Mouse (Mus musculus) midbrain, postnatal 0 days (tissue): ENCODE measurements around the gene Atp6ap1l. TPM values are rescaled to one million over a fixed set of nuclear protein-coding genes. Genes with fewer than 3 reads are reported as not detected.
"Not testable (repeated sequence)": the region's sequence is repeated elsewhere in the genome, so short reads cannot be mapped to it uniquely, and the experiment has no call there.

Experiments used
- ATAC-seq: fragments of 200-750 bp; cut with Nextera tagmentation; 2 replicates; pipeline ENCODE4 v1.8.0; 2017; ENCODE audit warnings: moderate number of reproducible peaks, mild to moderate bottlenecking, moderate TSS enrichment, moderate library complexity; ENCODE audit not compliant: low FRiP score
- DNase-seq: peaks from one replicate; pipeline ENCODE4 v3.0.0-alpha.2; 2015; ENCODE audit warnings: low spot score
- H3K27ac ChIP-seq: fragments of 300-500 bp; sonication (generic); 2 replicates; pipeline ENCODE4 v1.5.1; 2014; ENCODE audit warnings: low read depth, mild to moderate bottlenecking, low read length, mixed read lengths
- H3K27me3 ChIP-seq: fragments of 300-500 bp; sonication (generic); 2 replicates; pipeline ENCODE4 v1.6.1; 2014; ENCODE audit warnings: low read length, control low read depth, mixed read lengths; ENCODE audit not compliant: insufficient read depth
- H3K36me3 ChIP-seq: fragments of 300-500 bp; sonication (generic); 2 replicates; pipeline ENCODE4 v1.6.1; 2014; ENCODE audit warnings: low read length, control low read depth, mixed read lengths; ENCODE audit not compliant: insufficient read depth
- H3K4me1 ChIP-seq: fragments of 300-500 bp; sonication (generic); 2 replicates; pipeline ENCODE4 v1.6.1; 2014; ENCODE audit warnings: mild to moderate bottlenecking, control low read depth, antibody characterized with exemption, low read length, mixed read lengths; ENCODE audit not compliant: insufficient read depth
- H3K4me2 ChIP-seq: fragments of 300-500 bp; sonication (generic); 2 replicates; pipeline ENCODE4 v1.6.1; 2014; ENCODE audit warnings: low read depth, mild to moderate bottlenecking, low read length, mixed read lengths; ENCODE audit not compliant: poor library complexity, severe bottlenecking
- H3K4me3 ChIP-seq: fragments of 300-500 bp; sonication (generic); 2 replicates; pipeline ENCODE4 v1.5.1; 2014; ENCODE audit warnings: low read depth, mild to moderate bottlenecking, low read length, moderate library complexity
- H3K9ac ChIP-seq: fragments of 300-500 bp; sonication (generic); replicated peaks from 2 replicates; pipeline ENCODE4 v1.6.1; 2014; ENCODE audit warnings: mild to moderate bottlenecking, low read length, moderate library complexity, mixed read lengths; ENCODE audit not compliant: poor library complexity, severe bottlenecking
- H3K9me3 ChIP-seq: fragments of 300-500 bp; sonication (generic); 2 replicates; pipeline ENCODE4 v1.6.1; 2016; ENCODE audit warnings: low read length, control low read depth
- CTCF ChIP-seq: IDR thresholded peaks from 2 replicates; pipeline ENCODE4 v1.5.1; 2016; ENCODE audit warnings: antibody characterized with exemption, mild to moderate bottlenecking
- WGBS: fragments of 180-500 bp; shearing (Covaris S2); extraction: QIAGEN DNeasy Blood & Tissue Kit; methylation state at CpG from one replicate; pipeline ENCODE4 v1.1.7; 2014; 5-methylcytosine and 5-hydroxymethylcytosine counted together
- polyA plus RNA-seq: library from polyadenylated mRNA; unstranded; fragments of >200 nt; fragmentation: Nextera tagmentation; extraction: Ambion mirVana; gene quantifications from 2 replicates; pipeline ENCODE4 v1.2.1, GENCODE M21; 2015
- total RNA-seq: library from RNA; depleted of rRNA; stranded (reverse); fragments of >200 nt; gene quantifications from 2 replicates; pipeline ENCODE4 v1.2.3, GENCODE M21; 2014; rRNA removed

Atp6ap1l gene
- 0.38 and 0.90 TPM in 2 replicates for total RNA-seq
- polyA plus RNA-seq = 0.72 and 0.76 TPM in 2 replicates

GRCm38 (mm10) chr13:90905176-90905575 is at the start of gene Atp6ap1l:
Atp6ap1l (minus strand) TSS chr13:90905355.
- no peak for TF ChIP-seq CTCF
- no peak within 1 kb of the TSS for H3K4me3 ChIP-seq
- no peak within 1 kb of the TSS for H3K9ac ChIP-seq
- H3K4me2 ChIP-seq = no peak within 1 kb of the TSS
- no peaks in the 10 kb centered on the region for H3K27me3 ChIP-seq
- no peaks in the 10 kb centered on the region for H3K36me3 ChIP-seq
- H3K9me3 ChIP-seq = no peaks in the 10 kb centered on the region
- no peak for ATAC-seq
- H3K4me1 ChIP-seq = no peaks in the 10 kb centered on the region
- H3K27ac ChIP-seq = no peak within 1 kb of the TSS
- WGBS = 79% methylated on average over 5 of the region's 5 CpGs
- no peak for DNase-seq

- Histone ChIP-seq H3K4me3 (no peak overlapping the region), H3K9me3 (no peaks in the 10 kb centered on the region), H3K27ac (no peak overlapping the region), H3K9ac (no peak overlapping the region), H3K4me1 (no peaks in the 10 kb centered on the region), H3K4me2 (no peak overlapping the region), H3K36me3 (no peaks in the 10 kb centered on the region), H3K27me3 (no peaks in the 10 kb centered on the region)
- WGBS = 86% methylated on average over 5 of the region's 5 CpGs
- no peak for DNase-seq
- ATAC-seq = no peak
- no peak for TF ChIP-seq CTCF
These were observed 34.4 kb upstream of the Atp6ap1l start for GRCm38 (mm10) chr13:90939600-90939999.

GRCm38 (mm10) chr13:90939192-90939591 is 34.0 kb upstream of the Atp6ap1l start:
- Histone ChIP-seq H3K9ac (no peak overlapping the region), H3K9me3 (no peaks in the 10 kb centered on the region), H3K27me3 (no peaks in the 10 kb centered on the region), H3K4me3 (no peak overlapping the region), H3K4me1 (no peaks in the 10 kb centered on the region), H3K4me2 (no peak overlapping the region), H3K36me3 (no peaks in the 10 kb centered on the region), H3K27ac (no peak overlapping the region)
- 67% methylated on average over 6 of the region's 6 CpGs for WGBS
- no peak for TF ChIP-seq CTCF
- ATAC-seq = no peak
- no peak for DNase-seq

- ATAC-seq (no peak), DNase-seq (no peak)
- Histone ChIP-seq H3K9me3 (no peaks in the 10 kb centered on the region), H3K9ac (no peak overlapping the region), H3K27ac (no peak overlapping the region), H3K36me3 (no peaks in the 10 kb centered on the region), H3K4me2 (no peak overlapping the region), H3K4me1 (no peaks in the 10 kb centered on the region), H3K27me3 (no peaks in the 10 kb centered on the region), H3K4me3 (no peak overlapping the region)
- WGBS = 91% methylated on average over 7 of the region's 7 CpGs
- no peak for TF ChIP-seq CTCF
These were observed 30.7 kb upstream of the Atp6ap1l start for GRCm38 (mm10) chr13:90935852-90936251.

GRCm38 (mm10) chr13:90933256-90933655 is 28.1 kb upstream of the Atp6ap1l start:
- no peaks in the 10 kb centered on the region for H3K36me3 ChIP-seq
- H3K27me3 ChIP-seq = no peaks in the 10 kb centered on the region
- no peaks in the 10 kb centered on the region for H3K9me3 ChIP-seq
- H3K9ac ChIP-seq = no peak overlapping the region
- H3K4me2 ChIP-seq = no peak overlapping the region
- ATAC-seq = no peak
- 59% methylated on average over 3 of the region's 3 CpGs for WGBS
- no peak overlapping the region for H3K4me3 ChIP-seq
- no peak for DNase-seq
- no peak for TF ChIP-seq CTCF
- no peak overlapping the region for H3K27ac ChIP-seq
- no peaks in the 10 kb centered on the region for H3K4me1 ChIP-seq

- WGBS = 18% methylated on average over 5 of the region's 5 CpGs
- Histone ChIP-seq H3K4me1 (no peaks in the 10 kb centered on the region), H3K36me3 (peaks cover 11% of the 10 kb centered on the region; the same call in 1 of the 2 replicates), H3K27ac (no peak overlapping the region), H3K27me3 (no peaks in the 10 kb centered on the region), H3K4me2 (no peak overlapping the region), H3K4me3 (no peak overlapping the region), H3K9ac (no peak overlapping the region), H3K9me3 (no peaks in the 10 kb centered on the region)
- TF ChIP-seq CTCF = peak; percentile 89
- ATAC-seq (peak; percentile 42; the same call in 1 of the 2 replicates), DNase-seq (peak; percentile 85)
These were observed 24.7 kb upstream of the Atp6ap1l start for GRCm38 (mm10) chr13:90929847-90930246.

- not testable (repeated sequence) for H3K27ac ChIP-seq, H3K4me2 ChIP-seq, H3K27me3 ChIP-seq, H3K9me3 ChIP-seq, H3K4me1 ChIP-seq, DNase-seq, H3K9ac ChIP-seq, H3K4me3 ChIP-seq, ATAC-seq
- H3K36me3 ChIP-seq = peaks cover 11% of the 10 kb centered on the region; the same call in 1 of the 2 replicates
- 91% methylated on average over 9 of the region's 10 CpGs for WGBS
These were observed 23.1 kb upstream of the Atp6ap1l start for GRCm38 (mm10) chr13:90928266-90928665.
